Mouse (Mus musculus): ENCODE measurements around the gene Clec11a. TPM values are rescaled to one million over a fixed set of nuclear protein-coding genes. Genes with fewer than 3 reads are reported as not detected.
"Not testable (repeated sequence)": the region's sequence is repeated elsewhere in the genome, so short reads cannot be mapped to it uniquely, and the experiment has no call there.

Clec11a gene
- polyA plus RNA-seq, 1 experiment from 2014 or later = 3.4 TPM

DNA sequence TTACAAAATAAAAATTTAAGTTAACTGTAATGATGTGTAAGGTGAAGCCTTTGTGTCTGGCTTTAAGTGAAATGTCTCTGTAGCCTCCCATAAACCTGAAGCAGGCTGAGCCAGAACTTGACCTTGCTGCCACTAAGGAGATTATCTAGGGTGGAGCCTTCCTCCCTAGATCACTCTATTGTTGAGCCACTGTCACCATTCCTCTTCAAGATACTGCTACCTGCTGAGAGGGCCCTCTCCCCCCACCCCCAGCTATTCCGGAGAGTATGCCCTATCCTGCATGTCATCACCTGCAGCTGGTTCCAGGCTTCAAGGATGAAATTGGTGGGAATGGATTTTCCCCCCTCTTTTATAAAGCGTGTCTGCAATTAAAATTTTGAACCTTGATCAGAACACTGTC lies 9.2 kb downstream of the Clec11a start:
- not testable (repeated sequence) for H3K9ac ChIP-seq (ENCODE audit: low read depth, low read length)

DNA sequence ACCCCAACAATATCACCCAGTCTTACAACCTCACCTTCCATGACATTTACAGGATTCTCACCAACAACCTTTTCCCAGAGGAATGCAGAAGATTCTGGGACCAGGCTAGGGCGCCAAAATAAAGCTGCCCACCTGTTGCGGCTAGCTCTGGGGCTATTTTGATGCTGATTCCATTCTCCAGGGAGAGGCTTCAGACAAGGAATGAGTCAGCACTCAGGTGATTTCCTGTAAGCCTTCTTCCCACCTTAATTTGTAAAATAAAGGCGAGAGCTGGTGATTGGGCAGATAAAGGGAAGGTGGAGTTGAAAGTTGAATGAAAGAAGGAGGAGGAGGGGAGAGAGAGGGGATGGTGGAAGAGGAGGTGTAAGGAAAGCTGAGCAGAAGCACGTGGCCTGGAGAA lies 15.3 kb downstream of the Clec11a start:
- WGBS = 53% methylated on average over 4 of the region's 4 CpGs

More for the DNA sequence above, 9.2 kb downstream of the Clec11a start:
- not testable (repeated sequence) for H3K4me2 ChIP-seq (replicated peaks; ENCODE audit: low read depth, low read length); ATAC-seq (ENCODE audit: low FRiP score, low TSS enrichment); H3K27me3 ChIP-seq (ENCODE audit: control insufficient read depth, insufficient read depth, low read length); H3K36me3 ChIP-seq (ENCODE audit: control insufficient read depth, insufficient read depth, low read length); H3K4me3 ChIP-seq (ENCODE audit: low read length); H3K27ac ChIP-seq (ENCODE audit: low read depth, low read length); H3K4me1 ChIP-seq (ENCODE audit: control insufficient read depth, insufficient read depth, low read length); H3K9me3 ChIP-seq (ENCODE audit: control insufficient read depth, low read length)
- WGBS = 84% methylated on average over 2 of the region's 2 CpGs

DNA sequence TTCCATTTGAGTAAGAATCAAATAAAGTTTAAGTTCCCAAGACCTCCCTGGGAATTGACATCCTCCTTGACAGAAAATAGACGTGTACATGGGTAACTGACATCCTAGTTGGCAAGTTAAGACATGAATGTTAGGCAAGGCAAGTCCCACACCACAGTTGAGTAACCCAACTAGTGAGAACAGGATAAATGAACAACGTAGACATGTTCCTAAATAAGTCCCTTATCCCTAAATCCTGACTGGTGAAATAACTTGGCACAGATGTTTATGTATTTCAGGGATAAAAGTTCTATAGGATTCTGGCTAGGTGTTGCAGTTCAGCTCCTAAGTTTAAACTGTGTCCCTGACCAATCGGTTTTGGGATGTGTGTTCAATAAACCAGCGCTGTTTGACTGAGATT lies 15.7 kb downstream of the Clec11a start:
- Histone ChIP-seq H3K4me2 (replicated peaks; ENCODE audit: low read depth, low read length) (no peak overlapping the region), H3K36me3 (ENCODE audit: control insufficient read depth, insufficient read depth, low read length) (no peaks in the 10 kb centered on the region), H3K9me3 (ENCODE audit: control insufficient read depth, low read length) (no peaks in the 10 kb centered on the region), H3K4me3 (ENCODE audit: low read length) (no peak overlapping the region), H3K27ac (ENCODE audit: low read depth, low read length) (no peak overlapping the region), H3K9ac (ENCODE audit: low read depth, low read length) (no peak overlapping the region), H3K27me3 (ENCODE audit: control insufficient read depth, insufficient read depth, low read length) (no peaks in the 10 kb centered on the region), H3K4me1 (ENCODE audit: control insufficient read depth, insufficient read depth, low read length) (no peaks in the 10 kb centered on the region)
- no peak for ATAC-seq (ENCODE audit: low FRiP score, low TSS enrichment)
- 80% methylated on average over 4 of the region's 4 CpGs for WGBS

More for the DNA sequence above, 15.3 kb downstream of the Clec11a start:
- H3K27me3 ChIP-seq (ENCODE audit: control insufficient read depth, insufficient read depth, low read length) = no peaks in the 10 kb centered on the region
- H3K9me3 ChIP-seq (ENCODE audit: control insufficient read depth, low read length) = no peaks in the 10 kb centered on the region
- no peaks in the 10 kb centered on the region for H3K36me3 ChIP-seq (ENCODE audit: control insufficient read depth, insufficient read depth, low read length)
- no peaks in the 10 kb centered on the region for H3K4me1 ChIP-seq (ENCODE audit: control insufficient read depth, insufficient read depth, low read length)
- no peak overlapping the region for H3K9ac ChIP-seq (ENCODE audit: low read depth, low read length)
- no peak overlapping the region for H3K4me3 ChIP-seq (ENCODE audit: low read length)
- H3K4me2 ChIP-seq (replicated peaks; ENCODE audit: low read depth, low read length) = no peak overlapping the region
- ATAC-seq (ENCODE audit: low FRiP score, low TSS enrichment) = no peak
- no peak overlapping the region for H3K27ac ChIP-seq (ENCODE audit: low read depth, low read length)

DNA sequence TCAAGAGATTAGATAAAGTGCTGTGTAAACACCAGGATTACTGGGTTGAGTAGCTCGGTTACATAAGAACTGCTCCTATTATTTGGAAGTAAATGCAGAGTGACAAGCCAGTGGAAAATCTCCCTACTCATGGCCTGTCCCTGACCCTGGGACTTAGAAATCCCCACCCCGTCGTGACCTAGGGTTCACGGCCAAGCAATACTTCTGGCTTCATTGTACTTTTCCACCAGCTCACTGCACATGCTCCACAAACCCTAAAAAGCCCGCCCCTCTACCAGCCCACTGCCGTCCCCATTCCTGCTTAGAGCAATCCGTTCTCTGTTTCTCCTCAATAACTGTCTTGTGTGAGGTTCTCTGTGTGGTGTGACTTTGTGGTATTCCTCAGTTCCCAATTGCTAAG lies 18.9 kb downstream of the Clec11a start:
- Histone ChIP-seq H3K36me3 (ENCODE audit: control insufficient read depth, insufficient read depth, low read length) (no peaks in the 10 kb centered on the region), H3K9me3 (ENCODE audit: control insufficient read depth, low read length) (no peaks in the 10 kb centered on the region), H3K4me3 (ENCODE audit: low read length) (no peak overlapping the region), H3K4me2 (replicated peaks; ENCODE audit: low read depth, low read length) (no peak overlapping the region), H3K27ac (ENCODE audit: low read depth, low read length) (no peak overlapping the region), H3K27me3 (ENCODE audit: control insufficient read depth, insufficient read depth, low read length) (no peaks in the 10 kb centered on the region), H3K4me1 (ENCODE audit: control insufficient read depth, insufficient read depth, low read length) (no peaks in the 10 kb centered on the region), H3K9ac (ENCODE audit: low read depth, low read length) (no peak overlapping the region)
- 76% methylated on average over 7 of the region's 7 CpGs for WGBS
- no peak for ATAC-seq (ENCODE audit: low FRiP score, low TSS enrichment)

DNA sequence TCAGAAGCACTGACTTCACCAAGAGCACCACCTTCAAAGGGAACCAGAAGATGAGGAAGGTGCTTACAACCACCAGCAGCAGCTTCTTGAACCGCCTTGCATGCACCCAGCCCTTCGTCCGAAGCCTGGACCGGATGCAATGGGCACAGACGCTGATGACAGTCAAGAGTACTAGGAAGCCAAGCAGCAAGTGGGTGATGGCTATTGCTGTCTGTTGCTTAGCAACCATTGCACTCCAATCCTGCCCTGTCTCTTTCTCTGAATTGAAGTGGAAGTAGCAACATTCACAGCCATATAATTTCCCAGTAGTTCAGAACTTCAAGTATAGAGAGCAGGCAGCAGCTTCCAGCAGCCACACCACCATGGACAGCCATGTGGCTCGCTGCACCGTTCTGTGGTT lies 25.1 kb downstream of the Clec11a start:
- Histone ChIP-seq H3K27me3 (ENCODE audit: control insufficient read depth, insufficient read depth, low read length) (no peaks in the 10 kb centered on the region), H3K4me3 (ENCODE audit: low read length) (no peak overlapping the region), H3K27ac (ENCODE audit: low read depth, low read length) (no peak overlapping the region), H3K36me3 (ENCODE audit: control insufficient read depth, insufficient read depth, low read length) (no peaks in the 10 kb centered on the region), H3K9ac (ENCODE audit: low read depth, low read length) (no peak overlapping the region), H3K4me2 (replicated peaks; ENCODE audit: low read depth, low read length) (no peak overlapping the region), H3K4me1 (ENCODE audit: control insufficient read depth, insufficient read depth, low read length) (no peaks in the 10 kb centered on the region), H3K9me3 (ENCODE audit: control insufficient read depth, low read length) (peaks cover 2% of the 10 kb centered on the region; the same call in 1 of the 2 replicates)
- 79% methylated on average over 7 of the region's 7 CpGs for WGBS
- no peak for ATAC-seq (ENCODE audit: low FRiP score, low TSS enrichment)

DNA sequence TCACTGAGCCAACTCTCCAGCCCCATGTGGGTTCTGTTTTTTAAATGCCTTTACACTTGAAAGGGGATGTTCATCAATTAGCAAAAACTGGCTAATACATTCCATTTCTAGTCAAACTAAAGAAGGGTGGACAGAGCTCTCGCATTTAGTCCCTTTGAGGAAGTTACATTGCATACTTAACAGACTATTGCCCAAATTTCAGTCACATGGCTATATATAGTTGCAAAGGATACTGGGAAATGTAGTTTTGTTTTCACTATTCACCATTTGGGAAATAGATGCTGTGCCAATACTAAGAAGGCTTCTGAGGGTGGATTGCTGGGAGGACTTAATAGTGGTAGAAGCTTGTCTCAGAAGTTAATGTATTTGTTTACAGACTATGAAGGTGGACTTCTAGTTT lies 25.7 kb downstream of the Clec11a start:
- Histone ChIP-seq H3K4me1 (ENCODE audit: control insufficient read depth, insufficient read depth, low read length) (no peaks in the 10 kb centered on the region), H3K9ac (ENCODE audit: low read depth, low read length) (no peak overlapping the region), H3K4me3 (ENCODE audit: low read length) (no peak overlapping the region), H3K4me2 (replicated peaks; ENCODE audit: low read depth, low read length) (no peak overlapping the region), H3K27me3 (ENCODE audit: control insufficient read depth, insufficient read depth, low read length) (no peaks in the 10 kb centered on the region), H3K36me3 (ENCODE audit: control insufficient read depth, insufficient read depth, low read length) (no peaks in the 10 kb centered on the region), H3K9me3 (ENCODE audit: control insufficient read depth, low read length) (peaks cover 2% of the 10 kb centered on the region; the same call in 1 of the 2 replicates), H3K27ac (ENCODE audit: low read depth, low read length) (no peak overlapping the region)
- 59% methylated on average over 1 of the region's 1 CpGs for WGBS
- ATAC-seq (ENCODE audit: low FRiP score, low TSS enrichment) = no peak

DNA sequence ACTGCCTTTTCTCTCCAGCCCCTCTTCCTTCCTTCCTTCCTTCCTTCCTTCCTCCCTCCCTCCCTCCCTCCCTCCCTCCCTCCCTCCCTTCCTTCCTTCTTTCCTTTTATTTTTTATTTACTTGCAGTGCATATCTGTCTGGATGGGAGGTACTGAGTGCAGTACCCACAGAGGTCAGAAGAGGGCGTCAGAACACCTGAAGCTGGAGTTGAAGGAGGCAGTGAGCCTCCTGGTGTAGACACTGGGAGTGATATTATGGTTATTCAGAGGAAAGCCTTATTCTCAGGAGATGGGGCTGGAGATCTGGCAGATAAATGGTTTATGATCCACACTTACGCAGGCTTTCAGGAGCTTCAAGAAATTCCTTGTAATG lies 29.5 kb downstream of the Clec11a start:
- WGBS = 46% methylated on average over 2 of the region's 2 CpGs
- H3K27me3 ChIP-seq (ENCODE audit: control insufficient read depth, insufficient read depth, low read length) = peaks cover 13% of the 10 kb centered on the region
- no peak overlapping the region for H3K9ac ChIP-seq (ENCODE audit: low read depth, low read length)
- no peak for ATAC-seq (ENCODE audit: low FRiP score, low TSS enrichment)
- no peaks in the 10 kb centered on the region for H3K4me1 ChIP-seq (ENCODE audit: control insufficient read depth, insufficient read depth, low read length)
- no peak overlapping the region for H3K4me3 ChIP-seq (ENCODE audit: low read length)
- H3K9me3 ChIP-seq (ENCODE audit: control insufficient read depth, low read length) = peaks cover 2% of the 10 kb centered on the region; the same call in 1 of the 2 replicates
- H3K4me2 ChIP-seq (replicated peaks; ENCODE audit: low read depth, low read length) = no peak overlapping the region
- no peak overlapping the region for H3K27ac ChIP-seq (ENCODE audit: low read depth, low read length)
- H3K36me3 ChIP-seq (ENCODE audit: control insufficient read depth, insufficient read depth, low read length) = no peaks in the 10 kb centered on the region

DNA sequence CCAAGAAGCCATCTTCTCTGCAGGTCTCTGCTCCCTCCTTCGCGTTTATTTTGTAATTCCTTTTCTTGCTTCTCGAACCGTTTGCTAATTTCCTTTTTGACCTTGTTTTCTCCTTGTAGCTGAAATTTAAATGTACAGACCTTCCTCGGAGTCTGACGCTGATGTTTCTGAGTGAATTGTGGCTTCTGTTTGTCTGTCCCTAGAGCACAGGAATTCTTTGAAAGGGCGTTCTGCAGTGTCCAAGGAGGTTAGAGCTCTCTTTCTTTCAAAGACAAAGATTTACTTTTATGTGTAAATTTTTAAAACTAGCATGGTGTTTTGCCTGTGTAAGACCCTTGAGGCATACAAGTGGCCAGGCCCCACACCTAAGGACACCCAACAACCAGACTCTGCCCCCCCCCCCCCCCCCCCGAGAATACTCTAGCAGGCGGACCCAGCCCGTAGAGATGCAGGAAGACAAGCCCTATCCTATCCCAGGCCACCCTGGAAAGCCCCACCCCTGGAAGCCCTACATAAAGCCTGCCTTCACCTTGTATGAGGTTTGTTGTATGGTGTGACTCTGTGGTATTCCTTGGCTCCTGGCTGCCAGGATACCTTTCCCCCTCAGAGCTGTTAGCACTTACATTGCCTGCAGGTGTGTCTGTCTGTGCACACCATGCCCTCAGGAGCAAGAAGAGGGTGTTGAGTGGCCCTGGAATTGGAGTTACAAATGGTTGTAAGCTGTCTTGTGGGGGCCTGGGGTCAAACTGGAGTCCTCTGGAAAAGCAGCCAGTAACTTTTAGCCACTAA lies 30.0 kb downstream of the Clec11a start:
- Histone ChIP-seq H3K4me1 (ENCODE audit: control insufficient read depth, insufficient read depth, low read length) (no peaks in the 10 kb centered on the region), H3K4me3 (ENCODE audit: low read length) (no peak overlapping the region), H3K9me3 (ENCODE audit: control insufficient read depth, low read length) (peaks cover 2% of the 10 kb centered on the region; the same call in 1 of the 2 replicates), H3K36me3 (ENCODE audit: control insufficient read depth, insufficient read depth, low read length) (no peaks in the 10 kb centered on the region), H3K9ac (ENCODE audit: low read depth, low read length) (no peak overlapping the region), H3K4me2 (replicated peaks; ENCODE audit: low read depth, low read length) (no peak overlapping the region), H3K27me3 (ENCODE audit: control insufficient read depth, insufficient read depth, low read length) (peaks cover 13% of the 10 kb centered on the region), H3K27ac (ENCODE audit: low read depth, low read length) (no peak overlapping the region)
- ATAC-seq (ENCODE audit: low FRiP score, low TSS enrichment) = no peak
- 74% methylated on average over 10 of the region's 10 CpGs for WGBS

DNA sequence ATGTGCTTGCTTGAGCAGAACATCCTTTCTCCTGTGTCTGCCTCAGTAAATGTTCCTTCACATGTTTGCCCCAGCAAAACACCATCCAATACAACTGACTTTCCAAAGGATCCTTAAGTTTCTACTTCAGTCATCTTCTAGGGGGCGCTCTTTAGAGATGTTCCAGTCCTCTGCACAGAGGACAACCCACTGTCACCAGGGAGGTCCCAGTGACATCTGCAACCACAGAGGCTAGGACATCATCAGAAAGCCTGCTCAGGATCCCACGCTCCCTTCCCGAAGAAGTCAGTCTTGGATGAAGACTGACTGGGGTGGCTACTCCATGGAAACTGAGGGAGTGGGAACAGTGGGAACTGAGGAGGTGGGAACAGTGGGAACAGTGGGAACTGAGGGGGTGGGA lies 31.2 kb downstream of the Clec11a start:
- Histone ChIP-seq H3K27ac (ENCODE audit: low read depth, low read length) (no peak overlapping the region), H3K9ac (ENCODE audit: low read depth, low read length) (no peak overlapping the region), H3K4me3 (ENCODE audit: low read length) (no peak overlapping the region), H3K9me3 (ENCODE audit: control insufficient read depth, low read length) (peaks cover 2% of the 10 kb centered on the region; the same call in 1 of the 2 replicates), H3K27me3 (ENCODE audit: control insufficient read depth, insufficient read depth, low read length) (peaks cover 13% of the 10 kb centered on the region), H3K36me3 (ENCODE audit: control insufficient read depth, insufficient read depth, low read length) (no peaks in the 10 kb centered on the region), H3K4me1 (ENCODE audit: control insufficient read depth, insufficient read depth, low read length) (no peaks in the 10 kb centered on the region), H3K4me2 (replicated peaks; ENCODE audit: low read depth, low read length) (no peak overlapping the region)
- WGBS = 82% methylated on average over 3 of the region's 3 CpGs
- ATAC-seq (ENCODE audit: low FRiP score, low TSS enrichment) = no peak
